Mouse (Mus musculus) liver (tissue): ENCODE results near the gene Itpr2.

Source experiments
- DNase-seq: peaks from one replicate; pipeline ENCODE4 v3.0.0-alpha.2; 2020; ENCODE audit warnings: mixed read lengths

The Itpr2 gene

GRCm38 (mm10) chr6:146343671-146344384, 158.2 kb downstream of the Itpr2 start:
- no peak for DNase-seq

- no peak for DNase-seq
These were observed 159.0 kb downstream of the Itpr2 start for GRCm38 (mm10) chr6:146342995-146343394.

DNA sequence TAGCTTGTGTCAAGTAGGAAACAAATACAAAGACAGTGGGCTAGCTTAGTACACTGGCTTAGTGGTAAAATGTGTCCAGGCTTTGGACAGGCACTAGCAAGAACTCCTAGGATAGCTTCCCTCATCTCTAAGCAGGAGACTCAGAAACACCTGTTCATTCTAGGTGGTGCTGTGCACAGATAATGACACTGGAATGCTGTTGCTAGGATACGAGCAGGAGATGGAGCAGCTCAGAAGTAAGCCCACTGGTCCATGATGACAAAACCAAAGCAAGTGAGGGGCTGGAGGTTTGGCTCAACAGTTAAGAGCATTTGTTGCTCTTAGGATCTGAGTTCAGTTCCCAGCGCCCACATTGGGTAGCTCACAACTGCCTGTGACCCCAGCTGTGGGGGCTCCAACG, 160.1 kb downstream of the Itpr2 start:
- DNase-seq = no peak

DNA sequence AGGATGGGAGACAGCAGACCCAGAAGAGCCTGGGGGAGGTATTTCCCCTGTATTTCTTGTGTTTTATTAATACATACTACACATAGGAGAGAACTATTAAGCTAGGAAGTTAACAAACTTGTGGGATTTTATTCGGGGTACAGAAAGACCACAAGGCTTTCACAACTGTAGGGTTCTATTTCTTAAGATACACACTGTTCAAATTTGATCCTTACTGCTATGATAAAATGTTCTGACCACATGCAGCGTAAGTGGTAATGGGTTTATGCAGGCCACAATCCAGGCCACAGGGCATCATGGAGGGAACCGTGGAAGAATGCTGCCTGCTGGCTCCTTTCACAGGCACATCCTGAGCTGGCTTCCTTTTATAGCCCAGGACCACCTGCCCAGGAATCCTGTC, 160.6 kb downstream of the Itpr2 start:
- DNase-seq = no peak

- no peak for DNase-seq
These were observed 161.1 kb downstream of the Itpr2 start for GRCm38 (mm10) chr6:146340951-146341350.

GRCm38 (mm10) chr6:146339779-146340178, 162.2 kb downstream of the Itpr2 start:
- peak; percentile 59 for DNase-seq

GRCm38 (mm10) chr6:146337237-146337636, 164.8 kb downstream of the Itpr2 start:
- no peak for DNase-seq

- no peak for DNase-seq
These were observed 166.8 kb downstream of the Itpr2 start for GRCm38 (mm10) chr6:146335191-146335590.

- peak; percentile 14 for DNase-seq
These were observed 168.5 kb downstream of the Itpr2 start for GRCm38 (mm10) chr6:146333506-146333905.

GRCm38 (mm10) chr6:146331017-146331669, 170.9 kb downstream of the Itpr2 start:
- DNase-seq = no peak

DNA sequence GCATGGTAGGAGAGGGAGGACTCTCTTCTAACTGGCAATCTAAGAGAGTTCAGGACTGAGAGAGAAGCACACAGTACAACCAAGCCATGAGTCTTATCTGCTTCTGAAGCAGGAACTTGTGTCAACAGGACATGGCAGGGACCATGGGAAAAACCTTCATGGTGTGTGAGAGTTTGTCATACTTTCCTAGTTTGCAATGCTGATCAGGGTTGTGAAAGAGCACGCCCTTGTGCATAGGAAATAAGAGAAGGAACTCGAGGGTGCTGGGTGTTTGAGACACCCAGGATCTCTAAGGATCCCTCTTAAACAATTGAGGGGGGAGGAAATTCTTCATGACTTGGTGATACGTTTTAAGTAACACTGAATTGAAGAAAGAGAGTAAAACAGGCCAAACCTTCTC, 172.9 kb downstream of the Itpr2 start:
- DNase-seq = no peak

DNA sequence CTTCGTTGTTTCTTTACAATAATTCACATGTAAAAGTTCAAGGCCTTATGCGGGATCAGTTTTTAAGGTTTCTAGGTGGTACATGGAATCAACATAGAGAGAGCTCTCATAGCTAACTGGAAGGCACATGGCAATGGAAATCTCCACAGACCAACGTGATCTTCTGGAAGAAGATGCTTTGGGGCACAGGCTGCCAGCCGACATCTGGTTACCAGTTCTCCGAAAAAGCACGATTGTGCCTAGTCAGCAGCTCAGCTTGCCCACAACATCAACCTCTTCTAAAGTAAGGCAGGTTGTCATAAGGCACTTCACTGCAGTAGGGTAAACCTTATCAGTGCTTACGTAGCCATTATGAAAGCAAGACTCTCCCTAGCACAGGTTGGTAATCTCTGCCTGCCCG, 175.4 kb downstream of the Itpr2 start:
- DNase-seq = no peak

- no peak for DNase-seq
These were observed 177.3 kb downstream of the Itpr2 start for GRCm38 (mm10) chr6:146324541-146325204.

GRCm38 (mm10) chr6:146322555-146322954, 179.5 kb downstream of the Itpr2 start:
- no peak for DNase-seq

GRCm38 (mm10) chr6:146321951-146322350, 180.1 kb downstream of the Itpr2 start:
- DNase-seq = no peak

GRCm38 (mm10) chr6:146316415-146316814, 185.6 kb downstream of the Itpr2 start:
- DNase-seq = no peak

GRCm38 (mm10) chr6:146315153-146315552, 186.9 kb downstream of the Itpr2 start:
- no peak for DNase-seq

- no peak for DNase-seq
These were observed 187.7 kb downstream of the Itpr2 start for GRCm38 (mm10) chr6:146314304-146314703.

DNA sequence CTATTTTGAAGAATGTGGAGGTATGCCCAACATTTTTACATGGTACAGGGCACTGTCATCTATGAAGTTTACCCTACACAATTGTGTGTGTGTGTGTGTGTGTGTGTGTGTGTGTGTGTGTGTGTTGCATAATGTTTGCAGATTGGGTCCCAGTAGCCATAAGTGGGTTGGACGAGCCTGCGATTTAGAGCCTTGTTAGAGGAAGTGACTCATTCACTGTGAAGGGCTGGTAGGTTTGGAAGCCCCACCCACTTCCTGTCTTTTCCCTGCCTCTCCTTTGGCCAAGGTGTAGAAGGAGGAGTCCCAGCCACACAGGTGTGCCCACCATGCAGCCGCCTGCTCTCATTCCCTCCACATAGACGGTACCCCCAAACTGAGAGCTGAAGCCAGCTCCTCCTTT, 188.6 kb downstream of the Itpr2 start:
- DNase-seq = no peak

GRCm38 (mm10) chr6:146310210-146310609, 191.8 kb downstream of the Itpr2 start:
- DNase-seq = no peak

DNA sequence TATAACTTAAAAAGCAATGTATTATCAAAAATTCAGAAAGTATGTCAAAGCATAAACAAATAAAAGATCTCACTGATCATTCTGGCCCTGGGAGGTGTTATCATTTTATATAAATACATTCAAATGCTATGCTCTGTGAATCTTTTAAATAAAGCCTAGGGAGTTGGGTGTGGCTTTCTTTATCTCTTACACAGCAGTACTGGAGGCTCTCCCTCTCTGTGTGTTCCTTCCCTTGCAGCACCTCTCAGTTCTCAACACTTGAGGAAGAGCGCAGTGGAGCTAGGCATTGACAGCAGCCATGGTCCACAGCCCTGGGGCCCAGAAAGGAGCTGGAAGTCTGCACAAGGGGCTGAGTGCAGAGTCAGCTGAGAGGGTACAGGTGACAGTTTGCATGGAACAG, 192.7 kb downstream of the Itpr2 start:
- no peak for DNase-seq

DNA sequence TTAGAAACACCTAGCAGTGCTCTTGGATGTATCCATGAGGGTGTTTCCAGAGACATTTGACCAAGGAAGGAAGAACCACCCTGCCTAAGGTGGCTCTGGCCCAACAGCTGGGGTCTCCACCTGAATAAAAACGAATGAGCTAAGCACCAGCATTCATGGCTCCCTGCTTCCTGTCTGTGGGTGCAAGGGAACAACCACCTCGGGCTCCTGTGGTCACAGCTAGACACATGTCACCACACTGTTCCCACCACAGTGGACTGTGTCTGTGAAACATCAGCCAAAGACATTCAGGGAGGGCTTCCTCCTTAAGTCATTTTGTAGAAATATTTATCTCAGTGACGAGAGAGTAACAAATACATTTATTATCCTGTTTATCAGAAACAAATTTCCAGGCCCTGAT, 196.0 kb downstream of the Itpr2 start:
- no peak for DNase-seq

DNA sequence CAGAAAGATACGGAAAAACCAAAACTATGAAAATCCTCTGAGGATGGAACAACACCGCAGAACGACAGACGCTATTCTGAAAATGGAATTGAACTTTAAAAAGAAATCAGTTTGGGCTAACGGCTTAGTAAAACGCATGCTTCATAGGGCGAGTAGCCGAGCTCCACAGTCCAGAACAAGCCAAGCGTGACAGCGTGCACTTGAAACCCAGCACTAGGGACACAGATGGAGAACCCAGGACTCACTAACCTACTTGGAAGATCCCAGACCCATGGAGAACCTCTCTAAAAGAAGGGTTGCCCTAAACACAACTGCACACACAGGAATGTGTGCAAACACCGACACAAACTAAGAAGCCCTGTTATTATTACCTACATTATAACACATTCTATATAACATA, 197.9 kb downstream of the Itpr2 start:
- DNase-seq = no peak

DNA sequence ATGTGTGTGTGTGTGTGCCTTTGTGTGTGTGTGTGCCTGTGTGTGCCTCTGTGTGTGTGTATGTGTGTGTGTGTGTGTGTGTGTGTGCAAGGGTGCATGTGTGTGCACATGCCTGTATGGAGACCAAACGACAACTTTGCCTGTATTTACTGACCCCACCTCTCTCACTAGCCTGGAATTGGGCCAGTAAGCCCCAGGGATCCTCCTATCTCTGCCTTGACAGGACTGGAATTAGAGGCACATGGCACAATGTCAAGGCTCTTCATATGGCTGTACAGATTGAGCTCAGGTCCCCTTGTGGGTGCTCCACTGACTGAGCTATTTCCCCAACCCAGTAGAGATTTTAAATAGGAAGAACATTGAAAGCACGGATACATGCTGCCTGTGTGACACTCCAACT, 198.7 kb downstream of the Itpr2 start:
- no peak for DNase-seq
